ENCODE assay signal across 38 mouse cellular contexts in the genomic region with DNA sequence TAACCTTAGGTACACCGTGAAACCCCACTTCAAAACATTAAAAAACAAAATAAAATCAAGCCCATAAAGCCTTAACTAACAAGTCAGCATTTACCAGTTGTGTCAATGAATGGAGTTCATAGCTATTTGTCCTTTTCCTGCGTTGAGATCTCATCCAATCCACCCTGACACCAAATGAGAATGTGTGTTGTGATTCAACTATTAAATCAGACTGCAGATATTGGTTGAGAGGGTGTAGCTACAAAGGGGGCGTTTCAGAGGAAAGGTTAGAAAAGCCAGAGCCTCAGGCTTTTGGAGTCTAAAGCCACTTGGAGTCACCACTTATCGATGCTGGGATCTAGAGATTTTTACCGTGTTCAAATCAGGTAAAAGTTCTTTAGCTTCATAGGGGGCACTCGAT. TPM values are rescaled to one million over a fixed set of nuclear protein-coding genes. Genes with fewer than 3 reads are reported as not detected.
"Had no signal": no experiment of that assay in that cellular context is flagged by ENCODE, and none has a peak within 500 bp of the region (broad histone marks: within the 10 kb centered on the region; RNA-seq: fewer than 3 reads in every experiment).

A gene (plus strand): TSS at position 301 of the 400 bp plus-strand sequence.

- H3K4me3 ChIP-seq: limb, embryonic 10.5 days; limb, embryonic 12.5 days; limb, embryonic 13.5 days; limb, embryonic 15.5 days; liver, embryonic 12.5 days; liver, embryonic 13.5 days; liver, embryonic 15.5 days; lung, embryonic 15.5 days; megakaryocyte, embryonic 14.5 days; midbrain, embryonic 10.5 days; midbrain, embryonic 12.5 days; midbrain, embryonic 13.5 days; midbrain, embryonic 15.5 days; myocyte; neural tube, embryonic 12.5 days had no signal

- H3K36me3 ChIP-seq: limb, embryonic 10.5 days; limb, embryonic 12.5 days; limb, embryonic 13.5 days; limb, embryonic 15.5 days; liver, embryonic 12.5 days; liver, embryonic 13.5 days; liver, embryonic 15.5 days; lung, embryonic 15.5 days; midbrain, embryonic 10.5 days; midbrain, embryonic 12.5 days; midbrain, embryonic 13.5 days; midbrain, embryonic 15.5 days; neural tube, embryonic 12.5 days had no signal

- H3K9ac ChIP-seq: limb, embryonic 12.5 days; limb, embryonic 13.5 days; limb, embryonic 15.5 days; liver, embryonic 12.5 days; liver, embryonic 13.5 days; liver, embryonic 14.5 days; liver, embryonic 15.5 days; liver, postnatal 0 days; lung, embryonic 14.5 days; lung, embryonic 15.5 days; midbrain, embryonic 12.5 days; midbrain, embryonic 13.5 days; midbrain, embryonic 15.5 days; neural tube, embryonic 12.5 days had no signal

- DNase-seq: left cerebral cortex, postnatal 4 days; liver; liver, embryonic 13.5 days; liver, postnatal 0 days; lung, adult 18-20 months; lung, adult 2 months; lung, embryonic 14.5 days; lung, postnatal 10 days; lung, postnatal 14 days; lung, postnatal 36 days; lung, postnatal 4 days; midbrain, embryonic 14.5 days had no signal

- H3K4me1 ChIP-seq: limb, embryonic 10.5 days; limb, embryonic 12.5 days; limb, embryonic 13.5 days; limb, embryonic 15.5 days; liver, embryonic 12.5 days; liver, embryonic 13.5 days; liver, embryonic 15.5 days; lung, embryonic 15.5 days; megakaryocyte, embryonic 14.5 days; midbrain, embryonic 10.5 days; midbrain, embryonic 12.5 days; midbrain, embryonic 13.5 days; midbrain, embryonic 15.5 days; neural tube, embryonic 12.5 days had no signal

- H3K9me3 ChIP-seq: limb, embryonic 10.5 days; limb, embryonic 12.5 days; limb, embryonic 13.5 days; limb, embryonic 15.5 days; liver, embryonic 12.5 days; liver, embryonic 15.5 days; lung, embryonic 15.5 days; midbrain, embryonic 10.5 days; midbrain, embryonic 12.5 days; midbrain, embryonic 13.5 days; midbrain, embryonic 15.5 days; neural tube, embryonic 12.5 days had no signal

- H3K27ac ChIP-seq: limb, embryonic 10.5 days; limb, embryonic 12.5 days; limb, embryonic 13.5 days; limb, embryonic 15.5 days; liver, embryonic 12.5 days; liver, embryonic 13.5 days; liver, embryonic 14.5 days; liver, embryonic 15.5 days; lung, embryonic 15.5 days; macrophage; midbrain, embryonic 10.5 days; midbrain, embryonic 12.5 days; midbrain, embryonic 13.5 days; midbrain, embryonic 15.5 days; neural tube, embryonic 12.5 days had no signal

RNA-seq across cellular contexts. Expression of the gene that starts here (rescaled TPM):
- total RNA-seq: left cerebral cortex, postnatal 10 days; left cerebral cortex, postnatal 14 days; left cerebral cortex, postnatal 25 days; left cerebral cortex, postnatal 36 days; left cerebral cortex, postnatal 4 days; liver, adult 2 months; megakaryocyte progenitor cell, adult 5-6 weeks; megakaryocyte, adult 5-6 weeks; megakaryocyte-erythroid progenitor cell, adult 5-6 weeks; midbrain, postnatal 0 days; monocyte, adult 5-6 weeks had no signal
